Mouse (Mus musculus) embryonic facial prominence, embryonic 12.5 days (tissue): ENCODE measurements at regions not wholly inside any gene's neighbourhood (a gene's known extent, or its start where the extent isn't known, plus 50 kb on each side); places are given as distances from the start of the nearest gene placed in this dataset.

Experiments
- ATAC-seq: fragments of 200-750 bp; cut with Nextera tagmentation; 2 replicates; pipeline ENCODE4 v1.8.0; 2017; ENCODE audit not compliant: insufficient number of reproducible peaks, insufficient read depth, low FRiP score, low TSS enrichment
- H3K27ac ChIP-seq: fragments of 300-500 bp; sonication (generic); 2 replicates; pipeline ENCODE4 v1.5.1; 2016; ENCODE audit warnings: mild to moderate bottlenecking
- H3K27me3 ChIP-seq: fragments of 300-500 bp; sonication (generic); 2 replicates; pipeline ENCODE4 v1.6.1; 2016; ENCODE audit warnings: mild to moderate bottlenecking, moderate library complexity
- H3K36me3 ChIP-seq: fragments of 300-500 bp; sonication (generic); 2 replicates; pipeline ENCODE4 v1.6.1; 2016; ENCODE audit warnings: mild to moderate bottlenecking
- H3K4me1 ChIP-seq: fragments of 300-500 bp; sonication (generic); 2 replicates; pipeline ENCODE4 v1.6.1; 2016
- H3K4me2 ChIP-seq: fragments of 300-500 bp; sonication (generic); replicated peaks from 2 replicates; pipeline ENCODE4 v1.6.1; 2016; ENCODE audit warnings: mild to moderate bottlenecking, moderate library complexity
- H3K4me3 ChIP-seq: fragments of 300-500 bp; sonication (generic); 2 replicates; pipeline ENCODE4 v1.5.1; 2016; ENCODE audit warnings: mild to moderate bottlenecking
- H3K9ac ChIP-seq: fragments of 300-500 bp; sonication (generic); 2 replicates; pipeline ENCODE4 v1.6.1; 2016; ENCODE audit warnings: mild to moderate bottlenecking, moderate library complexity
- H3K9me3 ChIP-seq: fragments of 300-500 bp; sonication (generic); 2 replicates; pipeline ENCODE4 v1.6.1; 2016; ENCODE audit warnings: mild to moderate bottlenecking, moderate library complexity
- WGBS: fragments of 180-500 bp; shearing (Covaris S2); methylation state at CpG from one replicate; pipeline ENCODE4 v1.1.7; 2016; 5-methylcytosine and 5-hydroxymethylcytosine counted together

GRCm38 (mm10) chr16:86888421-86888820, 465.6 kb upstream of the N6amt1 start:
- WGBS, result 85% methylated on average over 5 of the region's 5 CpGs

GRCm38 (mm10) chr16:86887605-86888004, 466.4 kb upstream of the N6amt1 start:
- no peaks in the 10 kb centered on the region for H3K9me3 ChIP-seq
- H3K27me3 ChIP-seq, result no peaks in the 10 kb centered on the region
- no peak overlapping the region for H3K27ac ChIP-seq
- H3K4me1 ChIP-seq, result no peaks in the 10 kb centered on the region
- no peaks in the 10 kb centered on the region for H3K36me3 ChIP-seq
- no peak overlapping the region for H3K4me2 ChIP-seq
- H3K4me3 ChIP-seq, result no peak overlapping the region
- H3K9ac ChIP-seq, result no peak overlapping the region
- WGBS, result 49% methylated on average over 4 of the region's 4 CpGs
- no peak for ATAC-seq

More at GRCm38 (mm10) chr16:86888421-86888820, 465.6 kb upstream of the N6amt1 start:
- Histone ChIP-seq H3K4me1 (no peaks in the 10 kb centered on the region), H3K27me3 (no peaks in the 10 kb centered on the region), H3K4me2 (no peak overlapping the region), H3K9ac (no peak overlapping the region), H3K9me3 (no peaks in the 10 kb centered on the region), H3K36me3 (no peaks in the 10 kb centered on the region), H3K4me3 (no peak overlapping the region), H3K27ac (no peak overlapping the region)
- no peak for ATAC-seq

- no peak overlapping the region for H3K9ac ChIP-seq
- H3K27me3 ChIP-seq, result no peaks in the 10 kb centered on the region
- no peak overlapping the region for H3K27ac ChIP-seq
- H3K4me1 ChIP-seq, result no peaks in the 10 kb centered on the region
- 72% methylated on average over 7 of the region's 7 CpGs for WGBS
- ATAC-seq, result no peak
- H3K9me3 ChIP-seq, result no peaks in the 10 kb centered on the region
- no peak overlapping the region for H3K4me3 ChIP-seq
- H3K36me3 ChIP-seq, result no peaks in the 10 kb centered on the region
- no peak overlapping the region for H3K4me2 ChIP-seq
Measured at GRCm38 (mm10) chr16:86883862-86884261, 470.1 kb upstream of the N6amt1 start.

- no peak overlapping the region for H3K4me2 ChIP-seq
- no peak overlapping the region for H3K27ac ChIP-seq
- no peaks in the 10 kb centered on the region for H3K4me1 ChIP-seq
- no peaks in the 10 kb centered on the region for H3K27me3 ChIP-seq
- H3K9ac ChIP-seq, result no peak overlapping the region
- H3K36me3 ChIP-seq, result no peaks in the 10 kb centered on the region
- no peak for ATAC-seq
- WGBS, result 22% methylated on average over 6 of the region's 6 CpGs
- H3K4me3 ChIP-seq, result no peak overlapping the region
- H3K9me3 ChIP-seq, result no peaks in the 10 kb centered on the region
Measured at GRCm38 (mm10) chr16:86882529-86882928, 471.5 kb upstream of the N6amt1 start.

- Histone ChIP-seq H3K4me2 (no peak overlapping the region), H3K36me3 (no peaks in the 10 kb centered on the region), H3K27ac (no peak overlapping the region), H3K9ac (no peak overlapping the region), H3K9me3 (no peaks in the 10 kb centered on the region), H3K27me3 (no peaks in the 10 kb centered on the region), H3K4me3 (no peak overlapping the region), H3K4me1 (no peaks in the 10 kb centered on the region)
- WGBS, result 56% methylated on average over 5 of the region's 5 CpGs
- no peak for ATAC-seq
Measured at GRCm38 (mm10) chr16:86881583-86881982, 472.4 kb upstream of the N6amt1 start.

- no peaks in the 10 kb centered on the region for H3K36me3 ChIP-seq
- WGBS, result 73% methylated on average over 2 of the region's 2 CpGs
- no peak for ATAC-seq
- H3K9me3 ChIP-seq, result no peaks in the 10 kb centered on the region
- H3K4me2 ChIP-seq, result no peak overlapping the region
- no peaks in the 10 kb centered on the region for H3K27me3 ChIP-seq
- no peak overlapping the region for H3K4me3 ChIP-seq
- H3K4me1 ChIP-seq, result no peaks in the 10 kb centered on the region
- H3K9ac ChIP-seq, result no peak overlapping the region
- no peak overlapping the region for H3K27ac ChIP-seq
Measured at GRCm38 (mm10) chr16:86860828-86861227, 493.2 kb upstream of the N6amt1 start.

GRCm38 (mm10) chr16:86855891-86856290, 498.1 kb upstream of the N6amt1 start:
- Histone ChIP-seq H3K4me2 (no peak overlapping the region), H3K27ac (no peak overlapping the region), H3K27me3 (no peaks in the 10 kb centered on the region), H3K9me3 (no peaks in the 10 kb centered on the region), H3K4me3 (no peak overlapping the region), H3K9ac (no peak overlapping the region), H3K4me1 (no peaks in the 10 kb centered on the region), H3K36me3 (no peaks in the 10 kb centered on the region)
- no peak for ATAC-seq
- 66% methylated on average over 2 of the region's 2 CpGs for WGBS

- Histone ChIP-seq H3K27me3 (no peaks in the 10 kb centered on the region), H3K9me3 (no peaks in the 10 kb centered on the region), H3K4me3 (no peak overlapping the region), H3K36me3 (no peaks in the 10 kb centered on the region), H3K4me2 (no peak overlapping the region), H3K27ac (no peak overlapping the region), H3K4me1 (no peaks in the 10 kb centered on the region), H3K9ac (no peak overlapping the region)
- ATAC-seq, result no peak
- 76% methylated on average over 4 of the region's 4 CpGs for WGBS
Measured at GRCm38 (mm10) chr16:86855312-86855711, 498.7 kb upstream of the N6amt1 start.

- no peak for ATAC-seq
- no peak overlapping the region for H3K9ac ChIP-seq
Measured at GRCm38 (mm10) chr16:86853398-86853797, 500.6 kb upstream of the N6amt1 start.

GRCm38 (mm10) chr16:86838457-86839337, 515.3 kb upstream of the N6amt1 start:
- 45% methylated on average over 6 of the region's 6 CpGs for WGBS
- no peak overlapping the region for H3K4me3 ChIP-seq
- H3K27me3 ChIP-seq, result no peaks in the 10 kb centered on the region
- H3K9me3 ChIP-seq, result no peaks in the 10 kb centered on the region
- H3K27ac ChIP-seq, result no peak overlapping the region
- no peak overlapping the region for H3K9ac ChIP-seq
- 0 out of 2 replicates have a peak, but pooled peaks cover 4% of the 10 kb centered on the region for H3K4me1 ChIP-seq
- no peak overlapping the region for H3K4me2 ChIP-seq
- ATAC-seq, result no peak
- H3K36me3 ChIP-seq, result no peaks in the 10 kb centered on the region

More at GRCm38 (mm10) chr16:86853398-86853797, 500.6 kb upstream of the N6amt1 start:
- Histone ChIP-seq H3K4me1 (no peaks in the 10 kb centered on the region), H3K4me3 (no peak overlapping the region), H3K4me2 (no peak overlapping the region), H3K9me3 (no peaks in the 10 kb centered on the region), H3K27ac (no peak overlapping the region), H3K27me3 (no peaks in the 10 kb centered on the region), H3K36me3 (no peaks in the 10 kb centered on the region)
- WGBS, result 66% methylated on average over 1 of the region's 1 CpGs

GRCm38 (mm10) chr16:86827645-86828044, 526.3 kb upstream of the N6amt1 start:
- 63% methylated on average over 1 of the region's 1 CpGs for WGBS
- Histone ChIP-seq H3K9ac (no peak overlapping the region), H3K4me2 (no peak overlapping the region), H3K9me3 (no peaks in the 10 kb centered on the region), H3K27me3 (no peaks in the 10 kb centered on the region), H3K27ac (no peak overlapping the region), H3K4me1 (no peaks in the 10 kb centered on the region), H3K36me3 (no peaks in the 10 kb centered on the region), H3K4me3 (no peak overlapping the region)
- 0 out of 2 replicates have a peak, but pooled peaks have one; percentile 28 for ATAC-seq

GRCm38 (mm10) chr16:86826641-86827040, 527.3 kb upstream of the N6amt1 start:
- Histone ChIP-seq H3K4me1 (no peaks in the 10 kb centered on the region), H3K36me3 (no peaks in the 10 kb centered on the region), H3K4me3 (no peak overlapping the region), H3K4me2 (no peak overlapping the region), H3K9me3 (no peaks in the 10 kb centered on the region), H3K9ac (no peak overlapping the region), H3K27me3 (no peaks in the 10 kb centered on the region), H3K27ac (no peak overlapping the region)
- WGBS, result 76% methylated on average over 4 of the region's 4 CpGs
- ATAC-seq, result no peak
